Mouse (Mus musculus) olfactory bulb, adult 2 months (tissue): Measurements from ENCODE around the gene Rab30. TPM values are rescaled to one million over a fixed set of nuclear protein-coding genes. Genes with fewer than 3 reads are reported as not detected.

Experiments used
- H3K27ac ChIP-seq: fragments of 200-500 bp; 2 replicates; pipeline ENCODE4 v1.5.1; 2012; ENCODE audit warnings: low read depth, low read length; ENCODE audit not compliant: insufficient read depth
- H3K4me1 ChIP-seq: fragments of 200-500 bp; 2 replicates; pipeline ENCODE4 v1.6.1; 2012; ENCODE audit warnings: low read length; ENCODE audit not compliant: control insufficient read depth, insufficient read depth
- H3K4me3 ChIP-seq: fragments of 200-500 bp; 2 replicates; pipeline ENCODE4 v1.5.1; 2012; ENCODE audit warnings: mild to moderate bottlenecking, low read depth, low read length, moderate library complexity; ENCODE audit not compliant: insufficient read depth
- CTCF ChIP-seq: fragments of 200-500 bp; IDR thresholded peaks from 2 replicates; pipeline ENCODE4 v1.5.1; 2012; ENCODE audit warnings: low read depth, mild to moderate bottlenecking, low read length, moderate library complexity; ENCODE audit not compliant: insufficient read depth
- POLR2A ChIP-seq: fragments of 200-500 bp; IDR thresholded peaks from 2 replicates; pipeline ENCODE4 v1.6.1; 2012; ENCODE audit warnings: mild to moderate bottlenecking, low read depth, low read length, moderate library complexity; ENCODE audit not compliant: insufficient read depth
- WGBS: fragments of 180-500 bp; shearing (Covaris S2); methylation state at CpG from one replicate; pipeline ENCODE4 v1.1.7; 2018; 5-methylcytosine and 5-hydroxymethylcytosine counted together
- polyA plus RNA-seq: library from polyadenylated mRNA; stranded (reverse); fragments of >200 nt; gene quantifications from 2 replicates; pipeline ENCODE4 v1.2.4, GENCODE M21; 2012; ENCODE audit warnings: low replicate concordance; ENCODE audit not compliant: missing spikeins, insufficient read depth, insufficient read length

The Rab30 gene
- polyA plus RNA-seq, 1 experiment = not detected

DNA sequence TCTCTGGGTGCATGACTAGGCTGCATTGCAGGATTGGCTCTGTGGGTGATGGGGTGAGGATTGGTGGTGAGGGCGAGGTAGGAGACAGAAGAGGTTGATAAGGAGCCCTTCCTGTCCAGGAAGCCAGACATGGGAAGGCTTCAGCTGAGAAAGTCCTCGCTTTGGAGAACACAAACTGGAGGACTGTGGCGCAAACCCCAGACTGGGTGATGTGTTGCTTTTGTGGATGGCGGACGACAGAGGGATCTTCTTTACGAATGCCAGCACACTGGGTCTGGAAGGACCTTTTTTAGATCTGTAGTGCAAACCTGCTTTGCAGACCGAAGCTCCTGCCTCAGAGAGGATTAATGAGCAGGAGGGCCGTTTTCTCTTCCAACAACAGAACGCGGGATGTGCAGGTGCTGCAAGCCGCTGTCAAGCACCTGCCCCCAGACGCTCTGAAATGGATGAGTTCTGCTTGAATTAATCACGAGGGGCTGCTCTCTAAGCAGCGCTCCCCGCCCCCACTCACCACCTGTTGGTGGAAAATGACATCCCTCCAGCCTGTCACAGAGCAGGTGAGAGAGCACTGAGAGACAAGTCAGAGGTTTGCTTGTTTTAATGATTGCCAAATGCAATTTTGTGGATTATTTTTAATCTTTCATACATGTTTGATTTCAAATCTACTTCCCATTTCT is 65.2 kb downstream of the Rab30 start:
- no peak for TF ChIP-seq POLR2A
- TF ChIP-seq CTCF = no peak
- 57% methylated on average over 15 of the region's 15 CpGs for WGBS
- Histone ChIP-seq H3K4me1 (peaks cover 6% of the 10 kb centered on the region), H3K4me3 (no peak overlapping the region), H3K27ac (no peak overlapping the region)

DNA sequence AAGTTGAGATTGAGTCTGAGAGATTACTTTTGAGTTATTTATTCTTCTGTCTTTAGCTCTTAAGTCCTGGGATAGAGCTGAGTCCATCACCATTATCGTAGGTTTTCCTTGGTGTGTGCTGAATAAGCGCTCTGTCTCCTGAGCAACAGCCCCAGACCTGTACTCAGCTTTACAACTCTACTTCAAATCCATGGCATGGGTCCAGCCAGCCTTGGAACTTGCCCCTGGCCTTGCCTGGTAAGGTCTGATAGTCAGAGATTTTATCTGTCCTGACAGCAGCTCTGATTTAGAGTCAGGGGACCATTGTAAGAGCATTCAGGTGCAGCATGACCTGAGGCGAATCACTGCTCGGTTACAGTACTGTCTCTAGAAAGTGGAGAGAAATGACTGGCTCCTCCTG is 66.1 kb downstream of the Rab30 start:
- no peak for TF ChIP-seq POLR2A
- TF ChIP-seq CTCF = no peak
- WGBS = 78% methylated on average over 4 of the region's 4 CpGs
- H3K4me3 ChIP-seq = no peak overlapping the region
- H3K27ac ChIP-seq = no peak overlapping the region
- peaks cover 6% of the 10 kb centered on the region for H3K4me1 ChIP-seq

DNA sequence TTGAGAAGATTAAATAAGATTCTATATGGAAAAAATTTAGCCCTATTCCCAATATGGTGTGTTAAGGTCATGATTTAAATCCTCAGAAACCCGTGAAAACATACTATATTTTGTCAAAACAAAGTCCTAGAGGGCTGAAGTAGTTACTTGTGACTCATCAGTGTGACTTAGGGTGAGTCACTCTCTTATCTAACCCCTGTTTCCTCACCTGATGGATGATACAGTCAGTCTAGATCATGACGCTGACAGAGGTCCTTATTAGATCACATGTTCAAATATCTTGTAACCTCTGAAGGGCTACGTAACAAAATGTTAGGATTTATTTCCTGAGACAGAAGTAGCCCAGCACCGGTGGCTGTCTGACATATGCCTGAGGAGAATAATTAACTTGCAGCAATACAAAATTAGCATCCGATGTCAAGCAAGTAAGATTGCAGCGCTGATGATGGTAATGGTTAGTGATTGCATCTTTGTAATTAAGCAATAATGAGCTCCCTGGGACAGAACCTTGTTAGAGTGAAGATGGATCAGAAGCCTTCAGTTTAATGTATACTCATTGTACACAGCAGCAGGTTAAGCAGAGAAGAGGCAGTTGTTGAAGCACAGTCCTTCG is 70.4 kb downstream of the Rab30 start:
- Histone ChIP-seq H3K4me1 (peaks cover 1% of the 10 kb centered on the region; the same call in 1 of the 2 replicates), H3K4me3 (no peak overlapping the region), H3K27ac (no peak overlapping the region)
- TF ChIP-seq CTCF (no peak), POLR2A (no peak)
- 40% methylated on average over 7 of the region's 7 CpGs for WGBS

DNA sequence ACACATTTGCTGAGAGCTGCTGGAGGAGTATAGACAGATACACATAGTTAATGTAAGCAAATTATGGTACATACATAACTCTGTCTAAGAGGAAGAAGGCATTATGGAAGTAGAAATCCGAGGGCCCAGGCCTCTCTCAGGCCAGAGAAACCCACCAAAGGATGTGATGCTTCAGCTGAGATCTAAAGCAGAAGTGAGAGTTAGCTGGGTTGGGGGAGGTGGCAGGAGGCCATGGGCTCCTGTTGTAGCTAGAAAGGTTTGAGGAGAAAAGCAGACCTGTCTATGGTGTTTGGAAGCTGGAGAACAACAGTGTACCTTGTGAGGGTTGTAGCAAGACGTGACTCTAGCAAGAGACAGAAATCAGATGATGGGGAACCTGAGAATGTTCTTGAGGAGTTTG is 75.8 kb downstream of the Rab30 start:
- TF ChIP-seq POLR2A = no peak
- TF ChIP-seq CTCF = no peak
- 93% methylated on average over 2 of the region's 2 CpGs for WGBS
- Histone ChIP-seq H3K4me1 (peaks cover 3% of the 10 kb centered on the region; the same call in 1 of the 2 replicates), H3K4me3 (no peak overlapping the region), H3K27ac (no peak overlapping the region)

DNA sequence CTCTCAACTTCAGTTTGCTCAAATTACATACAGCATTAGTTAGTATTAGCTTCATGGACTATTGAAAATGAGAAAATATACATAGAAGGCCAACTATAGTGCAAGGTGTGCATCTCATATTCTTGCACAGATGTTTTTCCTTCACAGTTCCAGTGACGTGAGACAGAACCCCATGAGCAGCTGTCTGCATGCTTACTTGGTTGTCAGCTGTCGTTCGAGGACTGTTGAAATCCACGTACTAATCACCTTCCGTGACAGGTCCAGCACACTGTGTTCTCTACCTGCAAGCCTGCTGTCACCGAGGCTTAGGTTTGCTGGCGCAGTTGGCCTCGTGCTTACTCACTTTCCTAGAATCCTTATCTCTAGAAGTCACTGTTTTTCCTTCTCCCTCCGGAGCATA is 76.5 kb downstream of the Rab30 start:
- WGBS = 95% methylated on average over 9 of the region's 9 CpGs
- H3K4me1 ChIP-seq = peaks cover 3% of the 10 kb centered on the region; the same call in 1 of the 2 replicates
- no peak overlapping the region for H3K27ac ChIP-seq
- H3K4me3 ChIP-seq = no peak overlapping the region
- TF ChIP-seq CTCF (no peak), POLR2A (no peak)

DNA sequence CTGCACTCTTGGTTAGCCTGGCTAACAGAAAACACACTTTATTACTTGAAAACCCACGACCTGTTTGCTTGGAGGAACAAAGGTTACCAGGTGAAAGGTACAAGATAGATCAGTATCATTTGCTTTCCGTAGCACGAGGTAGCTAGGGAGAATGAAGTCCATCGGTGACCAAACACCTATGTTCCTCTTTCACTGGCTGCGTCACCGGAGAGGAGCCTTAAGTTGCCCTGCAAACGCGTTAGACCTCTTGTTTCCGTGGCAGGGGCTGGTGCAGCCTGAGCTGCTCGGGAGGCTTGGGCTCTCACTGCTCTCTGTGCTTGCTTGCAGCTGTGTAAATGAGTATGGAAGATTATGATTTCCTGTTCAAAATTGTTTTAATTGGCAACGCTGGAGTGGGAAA is 78.3 kb downstream of the Rab30 start:
- 90% methylated on average over 11 of the region's 11 CpGs for WGBS
- TF ChIP-seq POLR2A (no peak), CTCF (no peak)

DNA sequence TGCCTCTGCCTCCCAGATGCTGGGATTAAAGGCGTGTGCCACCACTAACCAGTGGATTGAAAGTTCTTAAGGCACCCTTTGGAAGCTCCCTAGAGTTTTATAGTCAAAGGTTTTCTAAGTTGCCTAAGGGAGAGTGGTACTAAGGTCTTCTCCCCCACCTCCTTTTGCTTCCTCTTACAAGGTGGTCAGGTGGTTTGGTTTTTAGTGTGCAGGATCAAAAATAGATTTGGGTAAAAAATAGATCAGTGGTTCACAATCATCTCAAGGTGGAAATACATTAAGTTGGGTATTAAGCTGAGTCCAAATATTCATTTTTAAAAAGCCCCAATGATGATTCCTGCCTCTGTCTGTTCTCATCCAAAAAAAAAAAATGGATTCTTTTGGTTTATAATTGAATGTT is 79.0 kb downstream of the Rab30 start:
- TF ChIP-seq CTCF (no peak), POLR2A (no peak)
- WGBS = 97% methylated on average over 1 of the region's 1 CpGs
- H3K4me1 ChIP-seq = peaks cover 3% of the 10 kb centered on the region; the same call in 1 of the 2 replicates

More for the DNA sequence above, 78.3 kb downstream of the Rab30 start:
- H3K27ac ChIP-seq = no peak overlapping the region
- H3K4me3 ChIP-seq = no peak overlapping the region
- H3K4me1 ChIP-seq = peaks cover 3% of the 10 kb centered on the region; the same call in 1 of the 2 replicates

DNA sequence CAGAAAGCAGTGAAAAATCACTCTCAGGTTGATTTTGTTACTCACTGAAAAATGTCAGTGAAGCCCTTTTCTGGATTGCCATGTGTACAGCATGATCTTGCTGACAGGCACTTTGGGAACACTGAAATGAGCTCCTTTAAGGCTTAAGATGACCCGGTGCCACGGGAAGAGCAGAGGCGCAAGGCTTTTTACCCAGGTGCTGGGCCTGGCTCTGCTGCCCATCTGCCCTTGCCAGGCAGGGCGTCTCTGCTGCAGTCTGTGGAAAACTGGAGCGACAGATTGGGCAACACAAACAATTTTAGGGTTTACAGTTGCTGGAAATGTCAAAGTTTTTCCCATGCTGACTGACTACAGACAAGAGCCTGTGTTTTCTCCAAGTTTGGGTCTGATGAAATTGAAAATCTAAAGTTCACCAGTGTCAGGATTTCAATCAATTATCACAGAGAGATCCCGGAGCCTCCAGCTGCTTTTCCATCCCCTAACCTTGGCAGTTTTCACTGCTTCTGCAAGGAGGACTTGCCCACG is 79.6 kb downstream of the Rab30 start:
- TF ChIP-seq POLR2A (no peak), CTCF (no peak)
- H3K4me1 ChIP-seq = peaks cover 3% of the 10 kb centered on the region; the same call in 1 of the 2 replicates
- 64% methylated on average over 7 of the region's 7 CpGs for WGBS
- no peak overlapping the region for H3K4me3 ChIP-seq
- no peak overlapping the region for H3K27ac ChIP-seq

More for the DNA sequence above, 79.0 kb downstream of the Rab30 start:
- no peak overlapping the region for H3K4me3 ChIP-seq
- H3K27ac ChIP-seq = no peak overlapping the region

DNA sequence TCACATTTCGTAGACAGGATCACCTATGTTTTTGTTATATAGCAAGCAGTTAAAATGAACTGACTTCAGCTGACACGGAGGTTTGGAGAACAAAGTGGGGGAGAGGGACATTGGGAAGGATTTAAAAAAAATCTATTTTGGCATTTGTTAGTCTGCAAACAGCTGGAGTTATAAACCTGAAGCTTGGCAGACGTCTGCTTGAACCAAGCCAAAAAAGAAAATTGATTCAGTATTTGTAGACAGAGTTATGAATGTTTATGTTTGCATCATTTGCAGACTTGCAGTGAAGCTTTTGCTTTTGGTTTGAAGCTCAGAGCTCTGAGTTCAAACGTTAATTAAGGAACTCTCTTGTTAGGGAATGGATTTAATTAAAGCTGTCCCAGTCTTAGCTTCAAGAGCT is 80.5 kb downstream of the Rab30 start:
- no peak for TF ChIP-seq POLR2A
- TF ChIP-seq CTCF = no peak
- Histone ChIP-seq H3K4me1 (peaks cover 3% of the 10 kb centered on the region; the same call in 1 of the 2 replicates), H3K4me3 (no peak overlapping the region), H3K27ac (no peak overlapping the region)
- WGBS = 42% methylated on average over 4 of the region's 4 CpGs
